ENCODE assay signal across 13 mouse cellular contexts in genomic region chr17:84196329-84196728, GRCm38 (mm10).
"Had no signal": no experiment of that assay in that cellular context is flagged by ENCODE, and none has a peak within 500 bp of the region (broad histone marks: within the 10 kb centered on the region; RNA-seq: fewer than 3 reads in every experiment).

No protein-coding gene starts in this region.

- H3K4me2 ChIP-seq: liver, embryonic 13.5 days; lung, embryonic 15.5 days; midbrain, embryonic 12.5 days; neural tube, embryonic 12.5 days had no signal

- H3K27me3 ChIP-seq: liver, embryonic 13.5 days; lung, embryonic 15.5 days; megakaryocyte, embryonic 14.5 days; midbrain, embryonic 12.5 days; neural tube, embryonic 12.5 days had no signal

- H3K4me1 ChIP-seq: midbrain, embryonic 12.5 days; neural tube, embryonic 12.5 days had no signal

- H3K9ac ChIP-seq: liver, embryonic 13.5 days; liver, postnatal 0 days; lung, embryonic 15.5 days; midbrain, embryonic 12.5 days; neural tube, embryonic 12.5 days had no signal

- H3K27ac ChIP-seq: liver, embryonic 13.5 days; lung, embryonic 15.5 days; macrophage; midbrain, embryonic 12.5 days; neural tube, embryonic 12.5 days had no signal

- H3K4me3 ChIP-seq: liver, embryonic 13.5 days; lung, embryonic 15.5 days; midbrain, embryonic 12.5 days; myocyte; neural tube, embryonic 12.5 days had no signal

- DNase-seq: kidney, adult 9 months; liver; liver, embryonic 13.5 days; liver, postnatal 0 days; lung, postnatal 14 days; right cerebral cortex, postnatal 4 days; thymus, postnatal 4 days had no signal

- H3K9me3 ChIP-seq: liver, embryonic 13.5 days; lung, embryonic 15.5 days; megakaryocyte, embryonic 14.5 days; midbrain, embryonic 12.5 days; neural tube, embryonic 12.5 days had no signal

- ATAC-seq: liver, postnatal 0 days had no signal
